Mouse (Mus musculus): ENCODE measurements around the gene Epb41. TPM values are rescaled to one million over a fixed set of nuclear protein-coding genes. Genes with fewer than 3 reads are reported as not detected.

The Epb41 gene
- polyA plus RNA-seq, 1 experiment from 2014 or later = 208 TPM

GRCm38 (mm10) chr4:132067938-132068235 lies 7.2 kb downstream of the Epb41 start:
- no peak for ATAC-seq (ENCODE audit: low FRiP score)
- Histone ChIP-seq H3K4me3 (ENCODE audit: low read depth, low read length) (no peak overlapping the region), H3K4me1 (replicated peaks; ENCODE audit: control insufficient read depth, insufficient read depth, low read length) (no peaks in the 10 kb centered on the region), H3K9me3 (ENCODE audit: control insufficient read depth, low read length) (no peaks in the 10 kb centered on the region), H3K27ac (ENCODE audit: low read depth, low read length) (no peak overlapping the region), H3K36me3 (ENCODE audit: control insufficient read depth, insufficient read depth, low read length) (no peaks in the 10 kb centered on the region), H3K27me3 (ENCODE audit: control insufficient read depth, insufficient read depth, low read length) (no peaks in the 10 kb centered on the region), H3K4me2 (replicated peaks; ENCODE audit: low read depth, low read length) (no peak overlapping the region), H3K9ac (ENCODE audit: low read depth, low read length) (no peak overlapping the region)
- DNase-seq (ENCODE audit: low spot score) = no peak
- 84% methylated on average over 2 of the region's 2 CpGs for WGBS

GRCm38 (mm10) chr4:132067112-132067937 lies 7.8 kb downstream of the Epb41 start:
- Histone ChIP-seq H3K27ac (ENCODE audit: low read depth, low read length) (no peak overlapping the region), H3K4me1 (replicated peaks; ENCODE audit: control insufficient read depth, insufficient read depth, low read length) (no peaks in the 10 kb centered on the region), H3K36me3 (ENCODE audit: control insufficient read depth, insufficient read depth, low read length) (no peaks in the 10 kb centered on the region), H3K9me3 (ENCODE audit: control insufficient read depth, low read length) (no peaks in the 10 kb centered on the region), H3K4me2 (replicated peaks; ENCODE audit: low read depth, low read length) (no peak overlapping the region), H3K27me3 (ENCODE audit: control insufficient read depth, insufficient read depth, low read length) (no peaks in the 10 kb centered on the region), H3K9ac (ENCODE audit: low read depth, low read length) (no peak overlapping the region), H3K4me3 (ENCODE audit: low read depth, low read length) (no peak overlapping the region)
- no peak for DNase-seq (ENCODE audit: low spot score)
- 90% methylated on average over 14 of the region's 14 CpGs for WGBS
- no peak for ATAC-seq (ENCODE audit: low FRiP score)

- WGBS = 60% methylated on average over 10 of the region's 10 CpGs
- Histone ChIP-seq H3K4me3 (ENCODE audit: low read depth, low read length) (no peak overlapping the region), H3K9ac (ENCODE audit: low read depth, low read length) (no peak overlapping the region), H3K4me1 (replicated peaks; ENCODE audit: control insufficient read depth, insufficient read depth, low read length) (no peaks in the 10 kb centered on the region), H3K27me3 (ENCODE audit: control insufficient read depth, insufficient read depth, low read length) (no peaks in the 10 kb centered on the region), H3K4me2 (replicated peaks; ENCODE audit: low read depth, low read length) (no peak overlapping the region), H3K9me3 (ENCODE audit: control insufficient read depth, low read length) (no peaks in the 10 kb centered on the region), H3K36me3 (ENCODE audit: control insufficient read depth, insufficient read depth, low read length) (no peaks in the 10 kb centered on the region), H3K27ac (ENCODE audit: low read depth, low read length) (no peak overlapping the region)
- ATAC-seq (ENCODE audit: low FRiP score) (no peak), DNase-seq (ENCODE audit: low spot score) (no peak)
Observed at GRCm38 (mm10) chr4:132066101-132066773, 8.9 kb downstream of the Epb41 start.

- no peak overlapping the region for H3K27ac ChIP-seq (ENCODE audit: low read depth, low read length)
- H3K4me3 ChIP-seq (ENCODE audit: low read depth, low read length) = no peak overlapping the region
- no peak overlapping the region for H3K9ac ChIP-seq (ENCODE audit: low read depth, low read length)
- ATAC-seq (ENCODE audit: low FRiP score) (no peak), DNase-seq (ENCODE audit: low spot score) (no peak)
- H3K27me3 ChIP-seq (ENCODE audit: control insufficient read depth, insufficient read depth, low read length) = no peaks in the 10 kb centered on the region
- 79% methylated on average over 3 of the region's 3 CpGs for WGBS
- no peaks in the 10 kb centered on the region for H3K36me3 ChIP-seq (ENCODE audit: control insufficient read depth, insufficient read depth, low read length)
- no peaks in the 10 kb centered on the region for H3K4me1 ChIP-seq (replicated peaks; ENCODE audit: control insufficient read depth, insufficient read depth, low read length)
- no peaks in the 10 kb centered on the region for H3K9me3 ChIP-seq (ENCODE audit: control insufficient read depth, low read length)
- H3K4me2 ChIP-seq (replicated peaks; ENCODE audit: low read depth, low read length) = no peak overlapping the region
Observed at GRCm38 (mm10) chr4:132065578-132065977, 9.5 kb downstream of the Epb41 start.

- Histone ChIP-seq H3K9me3 (ENCODE audit: control insufficient read depth, low read length) (no peaks in the 10 kb centered on the region), H3K27me3 (ENCODE audit: control insufficient read depth, insufficient read depth, low read length) (no peaks in the 10 kb centered on the region), H3K4me3 (ENCODE audit: low read depth, low read length) (no peak overlapping the region), H3K4me1 (replicated peaks; ENCODE audit: control insufficient read depth, insufficient read depth, low read length) (no peaks in the 10 kb centered on the region), H3K27ac (ENCODE audit: low read depth, low read length) (no peak overlapping the region), H3K36me3 (ENCODE audit: control insufficient read depth, insufficient read depth, low read length) (no peaks in the 10 kb centered on the region), H3K4me2 (replicated peaks; ENCODE audit: low read depth, low read length) (no peak overlapping the region), H3K9ac (ENCODE audit: low read depth, low read length) (no peak overlapping the region)
- WGBS = 92% methylated on average over 5 of the region's 5 CpGs
- no peak for ATAC-seq (ENCODE audit: low FRiP score)
- DNase-seq (ENCODE audit: low spot score) = no peak
Observed at GRCm38 (mm10) chr4:132064550-132064949, 10.6 kb downstream of the Epb41 start.

GRCm38 (mm10) chr4:132062934-132063884 lies 11.9 kb downstream of the Epb41 start:
- no peak for ATAC-seq (ENCODE audit: low FRiP score)
- WGBS = 84% methylated on average over 17 of the region's 17 CpGs
- H3K9ac ChIP-seq (ENCODE audit: low read depth, low read length) = no peak overlapping the region
- no peaks in the 10 kb centered on the region for H3K4me1 ChIP-seq (replicated peaks; ENCODE audit: control insufficient read depth, insufficient read depth, low read length)
- H3K27ac ChIP-seq (ENCODE audit: low read depth, low read length) = no peak overlapping the region
- no peaks in the 10 kb centered on the region for H3K36me3 ChIP-seq (ENCODE audit: control insufficient read depth, insufficient read depth, low read length)
- no peaks in the 10 kb centered on the region for H3K9me3 ChIP-seq (ENCODE audit: control insufficient read depth, low read length)
- DNase-seq (ENCODE audit: low spot score) = no peak
- H3K4me2 ChIP-seq (replicated peaks; ENCODE audit: low read depth, low read length) = no peak overlapping the region
- H3K4me3 ChIP-seq (ENCODE audit: low read depth, low read length) = no peak overlapping the region
- H3K27me3 ChIP-seq (ENCODE audit: control insufficient read depth, insufficient read depth, low read length) = no peaks in the 10 kb centered on the region

- Histone ChIP-seq H3K27ac (ENCODE audit: low read depth, low read length) (no peak overlapping the region), H3K9ac (ENCODE audit: low read depth, low read length) (no peak overlapping the region), H3K4me3 (ENCODE audit: low read depth, low read length) (no peak overlapping the region), H3K36me3 (ENCODE audit: control insufficient read depth, insufficient read depth, low read length) (no peaks in the 10 kb centered on the region), H3K9me3 (ENCODE audit: control insufficient read depth, low read length) (no peaks in the 10 kb centered on the region), H3K27me3 (ENCODE audit: control insufficient read depth, insufficient read depth, low read length) (no peaks in the 10 kb centered on the region), H3K4me2 (replicated peaks; ENCODE audit: low read depth, low read length) (no peak overlapping the region), H3K4me1 (replicated peaks; ENCODE audit: control insufficient read depth, insufficient read depth, low read length) (no peaks in the 10 kb centered on the region)
- DNase-seq (ENCODE audit: low spot score) = no peak
- ATAC-seq (ENCODE audit: low FRiP score) = no peak
- WGBS = 79% methylated on average over 8 of the region's 8 CpGs
Observed at GRCm38 (mm10) chr4:132062289-132062688, 12.8 kb downstream of the Epb41 start.

GRCm38 (mm10) chr4:132060040-132060832 lies 14.9 kb downstream of the Epb41 start:
- Histone ChIP-seq H3K27ac (ENCODE audit: low read depth, low read length) (no peak overlapping the region), H3K9ac (ENCODE audit: low read depth, low read length) (no peak overlapping the region), H3K9me3 (ENCODE audit: control insufficient read depth, low read length) (no peaks in the 10 kb centered on the region), H3K27me3 (ENCODE audit: control insufficient read depth, insufficient read depth, low read length) (no peaks in the 10 kb centered on the region), H3K36me3 (ENCODE audit: control insufficient read depth, insufficient read depth, low read length) (no peaks in the 10 kb centered on the region), H3K4me3 (ENCODE audit: low read depth, low read length) (no peak overlapping the region), H3K4me2 (replicated peaks; ENCODE audit: low read depth, low read length) (no peak overlapping the region), H3K4me1 (replicated peaks; ENCODE audit: control insufficient read depth, insufficient read depth, low read length) (no peaks in the 10 kb centered on the region)
- 74% methylated on average over 17 of the region's 17 CpGs for WGBS
- ATAC-seq (ENCODE audit: low FRiP score) (no peak), DNase-seq (ENCODE audit: low spot score) (no peak)

Data from hindbrain, embryonic 11.5 days (tissue).